Comparison of ENCODE assay signal across 10 mouse cellular contexts in the genomic region with DNA sequence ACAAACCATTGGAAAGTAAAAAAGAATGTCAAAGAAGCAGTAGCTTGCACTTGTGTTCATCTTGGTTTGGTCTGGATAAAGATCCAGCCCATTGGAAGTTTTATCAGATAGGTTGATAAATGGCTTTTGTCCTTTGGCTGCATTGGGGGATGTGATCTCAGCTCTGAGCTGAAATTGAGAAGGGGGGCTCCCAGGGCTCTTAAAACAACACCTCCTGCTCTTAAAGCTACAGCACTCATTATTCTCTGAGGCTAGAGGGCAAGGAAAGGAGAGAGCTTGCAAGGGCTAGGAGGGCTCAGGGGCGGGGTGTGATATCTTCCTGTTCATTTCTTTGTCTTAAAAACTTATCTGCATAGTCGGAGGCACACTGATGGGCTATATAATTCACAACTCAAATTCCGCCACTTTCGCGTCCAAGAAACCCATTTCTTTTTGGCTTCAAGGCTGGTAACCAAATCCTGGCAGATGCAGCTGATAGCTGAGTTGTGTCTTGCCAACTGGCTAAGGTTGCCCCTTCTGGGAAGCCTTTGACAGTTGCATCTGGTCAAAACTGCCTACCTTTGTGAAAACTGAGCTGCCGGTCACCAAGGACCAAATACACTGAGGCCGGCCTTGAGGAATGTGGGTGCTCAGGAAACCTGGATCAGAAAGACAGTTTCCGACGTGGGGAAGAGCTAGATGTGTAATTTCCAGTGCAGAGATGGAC. TPM values are rescaled to one million over a fixed set of nuclear protein-coding genes. Genes with fewer than 3 reads are reported as not detected.
DNase-seq lines count a peak whose midpoint lies in the region; ATAC-seq lines count a peak whose summit lies in the region.
"Had no signal": no experiment of that assay in that cellular context is flagged by ENCODE, and none has a peak within 500 bp of the region (broad histone marks: within the 10 kb centered on the region; RNA-seq: fewer than 3 reads in every experiment).

No protein-coding gene starts in this region.

- H3K9me3 ChIP-seq in forebrain, embryonic 13.5 days (replicated peaks) = no peaks in the 10 kb centered on the region
- H3K9me3 ChIP-seq in limb, embryonic 13.5 days = no peaks in the 10 kb centered on the region

- no peaks in the 10 kb centered on the region for H3K27me3 ChIP-seq in forebrain, embryonic 13.5 days
- H3K27me3 ChIP-seq in limb, embryonic 13.5 days = no peaks in the 10 kb centered on the region

- peaks cover 7% of the 10 kb centered on the region for H3K36me3 ChIP-seq in forebrain, embryonic 13.5 days (ENCODE audit: poor library complexity, severe bottlenecking)
- peaks cover 18% of the 10 kb centered on the region for H3K36me3 ChIP-seq in limb, embryonic 13.5 days

- H3K4me3 ChIP-seq in forebrain, embryonic 13.5 days = peak overlapping the region; percentile 64
- H3K4me3 ChIP-seq in limb, embryonic 13.5 days = peak overlapping the region; percentile 90

- 30% methylated on average over 9 of the region's 9 CpGs for WGBS in forebrain, embryonic 13.5 days
- WGBS in limb, embryonic 13.5 days = 31% methylated on average over 9 of the region's 9 CpGs

- ATAC-seq in forebrain, embryonic 13.5 days = no peak
- no peak for ATAC-seq in limb, embryonic 13.5 days (ENCODE audit: low FRiP score, low read depth)

- H3K4me2 ChIP-seq in forebrain, embryonic 13.5 days = peak overlapping the region; percentile 84
- H3K4me2 ChIP-seq in limb, embryonic 13.5 days (replicated peaks) = peak overlapping the region; percentile 92

- intact Hi-C loops in gastrocnemius, postnatal 36 days (cut with DNase I) = no loop called here

- peaks cover 91% of the 10 kb centered on the region for H3K4me1 ChIP-seq in forebrain, embryonic 13.5 days
- H3K4me1 ChIP-seq in limb, embryonic 13.5 days = peaks cover 76% of the 10 kb centered on the region

- H3K27ac ChIP-seq in forebrain, embryonic 13.5 days = peak overlapping the region; percentile 86
- H3K27ac ChIP-seq in limb, embryonic 13.5 days = peak overlapping the region; percentile 99; the same call in 1 of the 2 replicates

- peak overlapping the region; percentile 91 for H3K9ac ChIP-seq in forebrain, embryonic 13.5 days
- peak overlapping the region; percentile 96 for H3K9ac ChIP-seq in limb, embryonic 13.5 days

- DNase-seq in gastrocnemius, postnatal 25 days = peak; percentile 69
- no peak for DNase-seq in gastrocnemius, postnatal 36 days
- DNase-seq in Muller cell, postnatal 12 days (ENCODE audit: inconsistent ontology term) = peak; percentile 17
- no peak for DNase-seq in frontal cortex, postnatal 14 days (ENCODE audit: low spot score in 2 of 2)
- DNase-seq in ovary, postnatal 14 days (ENCODE audit: low spot score) = no peak
- no peak for DNase-seq in urinary bladder, adult 18-20 months (ENCODE audit: low spot score in 2 of 2)
- DNase-seq: B cell, adult 2 months; left cerebral cortex, postnatal 4 days had no signal

RNA-seq across cellular contexts. Expression of a gene that starts 18.2 kb away (rescaled TPM):
- 10 to 100 TPM; 39.1 to 54.7 TPM for total RNA-seq in gastrocnemius, postnatal 25 days (2021)
- 10 to 100 TPM; 39.1 to 48.9 TPM for total RNA-seq in gastrocnemius, postnatal 36 days (2021)
- 24.7 and 27.6 TPM in 2 replicates for polyA plus RNA-seq in forebrain, embryonic 13.5 days (2015; fragmentation: Nextera tagmentation; extraction: Ambion mirVana)
- 25.3 and 25.6 TPM in 2 replicates for polyA plus RNA-seq in limb, embryonic 13.5 days (2015; fragmentation: Nextera tagmentation; extraction: Ambion mirVana)

Comparison
In these comparisons a context has a peak if more than half of its experiments do, and no peak if none do; other contexts are left out.
1. DNase-seq: peak in gastrocnemius, postnatal 25 days (single experiment) and Muller cell, postnatal 12 days (single experiment); none in gastrocnemius, postnatal 36 days (0 of 2), frontal cortex, postnatal 14 days (0 of 2), ovary, postnatal 14 days (single experiment) and urinary bladder, adult 18-20 months (0 of 2).